Mouse (Mus musculus) embryonic facial prominence, embryonic 15.5 days (tissue): Measurements from ENCODE around the gene Kcnj1. TPM values are rescaled to one million over a fixed set of nuclear protein-coding genes. Genes with fewer than 3 reads are reported as not detected.
A peak's percentile ranks its signal among the peaks of the same experiment; 100 is the strongest.

Source experiments
- ATAC-seq: fragments of 200-750 bp; cut with Nextera tagmentation; 2 replicates; pipeline ENCODE4 v1.8.0; 2017; ENCODE audit warnings: low read depth, moderate TSS enrichment; ENCODE audit not compliant: insufficient number of reproducible peaks, low FRiP score, low TSS enrichment
- H3K27ac ChIP-seq: fragments of 300-500 bp; sonication (generic); replicated peaks from 2 replicates; pipeline ENCODE4 v1.5.1; 2015; ENCODE audit warnings: mild to moderate bottlenecking, inconsistent platforms
- H3K27me3 ChIP-seq: fragments of 300-500 bp; sonication (generic); 2 replicates; pipeline ENCODE4 v1.6.1; 2015; ENCODE audit warnings: inconsistent platforms
- H3K36me3 ChIP-seq: fragments of 300-500 bp; sonication (generic); 2 replicates; pipeline ENCODE4 v1.6.1; 2015; ENCODE audit warnings: mild to moderate bottlenecking, inconsistent platforms
- H3K4me1 ChIP-seq: fragments of 300-500 bp; sonication (generic); 2 replicates; pipeline ENCODE4 v1.6.1; 2015; ENCODE audit warnings: inconsistent platforms
- H3K4me2 ChIP-seq: fragments of 300-500 bp; sonication (generic); replicated peaks from 2 replicates; pipeline ENCODE4 v1.6.1; 2015; ENCODE audit warnings: mild to moderate bottlenecking, inconsistent platforms
- H3K4me3 ChIP-seq: fragments of 300-500 bp; sonication (generic); replicated peaks from 2 replicates; pipeline ENCODE4 v1.5.1; 2015; ENCODE audit warnings: mild to moderate bottlenecking, inconsistent platforms
- H3K9ac ChIP-seq: fragments of 300-500 bp; sonication (generic); 2 replicates; pipeline ENCODE4 v1.6.1; 2015; ENCODE audit warnings: inconsistent platforms
- H3K9me3 ChIP-seq: fragments of 300-500 bp; sonication (generic); replicated peaks from 2 replicates; pipeline ENCODE4 v1.6.1; 2016; ENCODE audit warnings: inconsistent platforms
- WGBS: fragments of 180-500 bp; shearing (Covaris S2); methylation state at CpG from one replicate; pipeline ENCODE4 v1.1.7; 2015; 5-methylcytosine and 5-hydroxymethylcytosine counted together
- polyA plus RNA-seq: library from polyadenylated mRNA; unstranded; fragments of >200 nt; fragmentation: Nextera tagmentation; extraction: Ambion mirVana; gene quantifications from 2 replicates; pipeline ENCODE4 v1.2.1, GENCODE M21; 2015

Kcnj1 gene
- 0.07 and 0.13 TPM in 2 replicates for polyA plus RNA-seq

- no peaks in the 10 kb centered on the region for H3K9me3 ChIP-seq
- no peak within 1 kb of the TSS for H3K27ac ChIP-seq
- H3K4me1 ChIP-seq: no peaks in the 10 kb centered on the region
- no peak within 1 kb of the TSS for H3K4me3 ChIP-seq
- 84% methylated on average over 6 of the region's 6 CpGs for WGBS
- ATAC-seq: no peak
- H3K4me2 ChIP-seq: no peak within 1 kb of the TSS
- H3K36me3 ChIP-seq: no peaks in the 10 kb centered on the region
- no peak within 1 kb of the TSS for H3K9ac ChIP-seq
- 0 out of 2 replicates have a peak, but pooled peaks cover 6% of the 10 kb centered on the region for H3K27me3 ChIP-seq
These were observed at the start of gene Kcnj1 for GRCm38 (mm10) chr9:32372202-32372601. Gene Kcnj1, plus strand, starts transcription at chr9:32372493.

- ATAC-seq: no peak
- WGBS: 63% methylated on average over 7 of the region's 7 CpGs
- Histone ChIP-seq H3K9ac (no peak overlapping the region), H3K36me3 (no peaks in the 10 kb centered on the region), H3K4me3 (no peak overlapping the region), H3K9me3 (no peaks in the 10 kb centered on the region), H3K27me3 (no peaks in the 10 kb centered on the region), H3K27ac (no peak overlapping the region), H3K4me2 (no peak overlapping the region), H3K4me1 (no peaks in the 10 kb centered on the region)
These were observed 48.7 kb upstream of the Kcnj1 start for GRCm38 (mm10) chr9:32323610-32324009.

- WGBS: 87% methylated on average over 4 of the region's 4 CpGs
- Histone ChIP-seq H3K36me3 (no peaks in the 10 kb centered on the region), H3K4me1 (no peaks in the 10 kb centered on the region), H3K4me2 (no peak overlapping the region), H3K9ac (no peak overlapping the region), H3K9me3 (no peaks in the 10 kb centered on the region), H3K4me3 (no peak overlapping the region), H3K27me3 (no peaks in the 10 kb centered on the region), H3K27ac (no peak overlapping the region)
- ATAC-seq: no peak
These were observed 43.5 kb upstream of the Kcnj1 start for GRCm38 (mm10) chr9:32328777-32329176.

DNA sequence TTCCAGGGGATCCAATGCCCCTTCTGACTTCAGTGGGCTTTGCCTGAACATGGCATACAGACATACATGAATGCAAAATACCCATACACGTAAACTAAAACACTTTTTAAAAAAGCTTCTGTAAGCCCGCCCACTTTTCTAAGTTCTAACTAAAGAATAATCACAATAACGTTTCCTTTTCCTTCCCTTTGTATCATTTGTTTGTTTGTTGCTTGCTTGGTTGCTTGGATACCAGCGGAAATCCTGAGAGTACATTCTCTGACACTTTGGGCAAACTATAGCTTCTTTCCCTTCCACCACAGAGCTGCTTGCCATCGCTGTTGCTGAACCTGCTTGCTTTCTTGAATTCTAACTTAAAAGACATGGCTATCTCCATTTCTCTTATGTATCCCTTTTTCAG lies 41.1 kb upstream of the Kcnj1 start:
- WGBS: 72% methylated on average over 5 of the region's 5 CpGs
- Histone ChIP-seq H3K27me3 (no peaks in the 10 kb centered on the region), H3K4me1 (no peaks in the 10 kb centered on the region), H3K9ac (no peak overlapping the region), H3K27ac (no peak overlapping the region), H3K36me3 (no peaks in the 10 kb centered on the region), H3K4me2 (no peak overlapping the region), H3K9me3 (no peaks in the 10 kb centered on the region), H3K4me3 (no peak overlapping the region)
- ATAC-seq: no peak

- Histone ChIP-seq H3K9me3 (no peaks in the 10 kb centered on the region), H3K27ac (no peak overlapping the region), H3K36me3 (no peaks in the 10 kb centered on the region), H3K4me2 (no peak overlapping the region), H3K4me3 (no peak overlapping the region), H3K4me1 (no peaks in the 10 kb centered on the region), H3K27me3 (no peaks in the 10 kb centered on the region), H3K9ac (no peak overlapping the region)
- 56% methylated on average over 13 of the region's 13 CpGs for WGBS
- no peak for ATAC-seq
These were observed 36.7 kb upstream of the Kcnj1 start for GRCm38 (mm10) chr9:32335389-32336150.

DNA sequence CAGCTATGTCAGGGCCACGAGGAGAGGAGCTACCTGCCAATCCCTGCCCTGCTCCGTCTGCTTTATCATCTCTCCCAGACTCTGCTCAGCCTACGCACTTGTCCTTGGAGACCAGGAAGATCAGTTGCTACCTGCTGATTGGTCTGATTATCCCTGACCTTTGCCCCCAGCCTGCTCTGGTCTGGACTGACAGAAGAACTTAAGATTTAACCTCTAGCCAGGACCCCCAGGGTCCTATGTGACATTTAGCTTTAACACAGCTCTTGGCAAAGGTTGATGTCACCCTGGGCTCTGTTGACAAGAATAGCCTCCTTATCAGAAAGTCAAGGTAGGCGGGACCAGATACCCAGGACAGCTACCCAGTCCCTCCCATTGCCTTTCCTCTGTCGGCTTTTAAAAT lies 31.5 kb upstream of the Kcnj1 start:
- no peaks in the 10 kb centered on the region for H3K36me3 ChIP-seq
- H3K4me1 ChIP-seq: peaks cover 11% of the 10 kb centered on the region; the same call in 1 of the 2 replicates
- no peak overlapping the region for H3K27ac ChIP-seq
- H3K4me3 ChIP-seq: no peak overlapping the region
- ATAC-seq: no peak
- WGBS: 55% methylated on average over 5 of the region's 5 CpGs
- H3K27me3 ChIP-seq: peaks cover 45% of the 10 kb centered on the region
- H3K4me2 ChIP-seq: no peak overlapping the region
- no peak overlapping the region for H3K9ac ChIP-seq
- no peaks in the 10 kb centered on the region for H3K9me3 ChIP-seq

DNA sequence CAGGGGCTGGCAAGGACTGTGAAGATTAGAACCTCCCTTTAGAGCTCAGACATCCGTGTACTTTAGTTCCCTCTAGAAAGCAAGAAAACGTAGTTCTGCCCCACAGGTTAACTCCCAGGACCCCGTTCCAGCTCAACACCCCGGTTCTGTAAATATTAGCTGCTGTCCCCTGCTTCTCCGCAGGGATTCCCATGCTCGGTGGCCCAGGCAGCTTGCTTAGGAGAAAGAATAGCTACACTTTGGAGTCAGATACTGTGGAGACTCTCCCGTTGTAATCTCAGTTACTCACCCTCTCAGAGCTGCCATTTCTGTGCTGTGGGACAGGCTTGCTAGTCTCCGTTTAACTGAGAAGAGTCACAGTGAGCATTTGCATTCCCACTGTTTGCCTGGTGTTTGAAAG lies 29.4 kb upstream of the Kcnj1 start:
- Histone ChIP-seq H3K36me3 (no peaks in the 10 kb centered on the region), H3K27ac (no peak overlapping the region), H3K4me1 (peaks cover 11% of the 10 kb centered on the region; the same call in 1 of the 2 replicates), H3K27me3 (peaks cover 53% of the 10 kb centered on the region), H3K9ac (no peak overlapping the region), H3K4me3 (no peak overlapping the region), H3K9me3 (no peaks in the 10 kb centered on the region), H3K4me2 (no peak overlapping the region)
- ATAC-seq: no peak
- WGBS: 18% methylated on average over 8 of the region's 8 CpGs

- Histone ChIP-seq H3K36me3 (no peaks in the 10 kb centered on the region), H3K4me3 (peak within 1 kb of the TSS; percentile 27), H3K9ac (0 out of 2 replicates have a peak within 1 kb of the TSS, but pooled peaks have one; percentile 12), H3K4me2 (peak within 1 kb of the TSS; percentile 44), H3K27ac (no peak within 1 kb of the TSS), H3K27me3 (peaks cover 55% of the 10 kb centered on the region), H3K4me1 (peaks cover 11% of the 10 kb centered on the region; the same call in 1 of the 2 replicates), H3K9me3 (no peaks in the 10 kb centered on the region)
- ATAC-seq: no peak
- WGBS: 2% methylated on average over 19 of the region's 20 CpGs
These were observed 28.2 kb upstream of the Kcnj1 start, which contains the start of gene Kcnj5 for GRCm38 (mm10) chr9:32344051-32344450. Gene Kcnj5, minus strand, starts transcription at chr9:32344350.

DNA sequence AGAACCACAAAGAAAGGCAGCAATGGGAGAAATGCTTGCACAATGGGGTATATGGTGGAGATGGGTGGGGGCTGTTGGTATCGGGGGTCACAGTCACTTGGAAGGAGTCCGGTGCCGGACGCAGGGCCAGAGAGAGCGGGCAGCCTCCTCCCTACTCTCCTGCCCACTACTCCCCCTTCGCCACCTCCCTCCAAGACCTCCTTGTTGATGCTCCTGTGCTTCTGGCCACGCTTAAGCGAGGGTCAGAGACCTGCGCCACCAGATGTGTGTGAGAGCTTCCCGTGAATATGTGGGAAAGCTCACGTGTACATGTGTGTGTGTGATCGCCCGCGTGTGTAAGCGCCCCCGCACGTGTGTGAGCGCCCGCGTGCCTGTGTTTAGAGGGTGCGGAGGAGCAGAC lies 27.8 kb upstream of the Kcnj1 start:
- no peak overlapping the region for H3K9ac ChIP-seq

GRCm38 (mm10) chr9:32348096-32348495 lies 24.2 kb upstream of the Kcnj1 start:
- no peak for ATAC-seq
- peaks cover 41% of the 10 kb centered on the region for H3K27me3 ChIP-seq
- 61% methylated on average over 8 of the region's 8 CpGs for WGBS

More for the DNA sequence above, 27.8 kb upstream of the Kcnj1 start:
- Histone ChIP-seq H3K4me3 (peak overlapping the region; percentile 27), H3K27me3 (peaks cover 55% of the 10 kb centered on the region), H3K9me3 (no peaks in the 10 kb centered on the region), H3K4me2 (peak overlapping the region; percentile 44), H3K27ac (no peak overlapping the region), H3K36me3 (no peaks in the 10 kb centered on the region), H3K4me1 (peaks cover 11% of the 10 kb centered on the region; the same call in 1 of the 2 replicates)
- WGBS: 2% methylated on average over 21 of the region's 21 CpGs
- ATAC-seq: no peak

DNA sequence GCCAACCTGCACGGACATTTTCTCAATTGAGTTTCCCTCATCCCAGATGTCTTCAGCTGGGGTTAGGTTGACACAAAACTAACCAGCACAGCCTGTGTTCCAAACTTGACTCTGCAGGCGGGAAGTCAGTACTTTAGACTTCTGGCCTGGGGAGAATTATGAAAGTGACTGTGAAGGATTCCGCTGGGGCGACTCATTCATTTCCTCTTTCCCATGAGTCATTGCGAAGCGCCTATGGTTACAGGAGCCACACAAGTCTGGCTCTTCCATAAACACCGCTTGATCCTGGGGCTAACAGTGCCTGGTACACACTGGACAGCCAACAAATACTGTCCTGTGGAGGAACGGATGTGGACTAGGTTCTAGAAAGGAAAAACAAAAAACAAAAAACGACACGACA lies 22.9 kb upstream of the Kcnj1 start:
- WGBS: 82% methylated on average over 10 of the region's 10 CpGs

More at GRCm38 (mm10) chr9:32348096-32348495, 24.2 kb upstream of the Kcnj1 start:
- H3K4me2 ChIP-seq: no peak overlapping the region
- H3K27ac ChIP-seq: no peak overlapping the region
- H3K36me3 ChIP-seq: no peaks in the 10 kb centered on the region
- H3K9ac ChIP-seq: no peak overlapping the region
- no peaks in the 10 kb centered on the region for H3K9me3 ChIP-seq
- peaks cover 11% of the 10 kb centered on the region; the same call in 1 of the 2 replicates for H3K4me1 ChIP-seq
- no peak overlapping the region for H3K4me3 ChIP-seq

More for the DNA sequence above, 22.9 kb upstream of the Kcnj1 start:
- Histone ChIP-seq H3K27me3 (peaks cover 29% of the 10 kb centered on the region), H3K27ac (no peak overlapping the region), H3K4me3 (no peak overlapping the region), H3K4me2 (no peak overlapping the region), H3K36me3 (no peaks in the 10 kb centered on the region), H3K9ac (no peak overlapping the region), H3K4me1 (peaks cover 4% of the 10 kb centered on the region; the same call in 1 of the 2 replicates), H3K9me3 (no peaks in the 10 kb centered on the region)
- no peak for ATAC-seq
